Mouse (Mus musculus) heart, postnatal 10 days (tissue): ENCODE measurements at regions not wholly inside any gene's neighbourhood (a gene's known extent, or its start where the extent isn't known, plus 50 kb on each side); places are given as distances from the start of the nearest gene placed in this dataset.
"Not testable (repeated sequence)": the region's sequence is repeated elsewhere in the genome, so short reads cannot be mapped to it uniquely, and the experiment has no call there.

Source experiments
- DNase-seq, 2 experiments: peaks; one replicate each; pipeline ENCODE4 v3.0.0; 2021
- intact Hi-C: fragments of 180-260 bp; cut with DNase I; formaldehyde crosslinking; loops from one replicate; pipeline ENCODE4 v1.15.1; 2025

- intact Hi-C loops = no loop called here
- DNase-seq = no peak
Observed at GRCm38 (mm10) chr7:82047456-82047855, 55.4 kb upstream of the Bnc1 start.

- no peak for DNase-seq
- intact Hi-C loops = no loop called here
Observed at GRCm38 (mm10) chr7:82053411-82053810, 61.3 kb upstream of the Bnc1 start.

- peak; percentile 9 to 21 for DNase-seq
- intact Hi-C loops = no loop called here
Observed at GRCm38 (mm10) chr7:82056551-82057230, 64.6 kb upstream of the Bnc1 start.

- no peak for DNase-seq
- intact Hi-C loops = no loop called here
Observed at GRCm38 (mm10) chr7:82063407-82063806, 71.3 kb upstream of the Bnc1 start.

- intact Hi-C loops = no loop called here
- no peak for DNase-seq
Observed at GRCm38 (mm10) chr7:82069629-82070450, 77.7 kb upstream of the Bnc1 start.

- intact Hi-C loops = no loop called here
- no peak for DNase-seq
Observed at GRCm38 (mm10) chr7:82070946-82071727, 79.0 kb upstream of the Bnc1 start.

GRCm38 (mm10) chr7:82075359-82075758 lies 83.3 kb upstream of the Bnc1 start:
- no peak for DNase-seq
- intact Hi-C loops = no loop called here

GRCm38 (mm10) chr7:82081851-82082250 lies 89.8 kb upstream of the Bnc1 start:
- intact Hi-C loops = no loop called here
- no peak for DNase-seq

GRCm38 (mm10) chr7:82082883-82083282 lies 90.8 kb upstream of the Sh3gl3 start:
- intact Hi-C loops = no loop called here
- peak; percentile 7 to 14 for DNase-seq

GRCm38 (mm10) chr7:82084473-82084872 lies 89.2 kb upstream of the Sh3gl3 start:
- intact Hi-C loops = no loop called here
- DNase-seq = no peak

- no peak for DNase-seq
- intact Hi-C loops = no loop called here
Observed at GRCm38 (mm10) chr7:82085205-82085604, 88.4 kb upstream of the Sh3gl3 start.

- intact Hi-C loops = no loop called here
- DNase-seq = no peak
Observed at GRCm38 (mm10) chr7:82098136-82098535, 75.5 kb upstream of the Sh3gl3 start.

- DNase-seq = no peak
- intact Hi-C loops = no loop called here
Observed at GRCm38 (mm10) chr7:82101314-82101713, 72.3 kb upstream of the Sh3gl3 start.

GRCm38 (mm10) chr7:82105631-82106030 lies 68.0 kb upstream of the Sh3gl3 start:
- intact Hi-C loops = no loop called here
- DNase-seq = no peak

- DNase-seq, intact Hi-C loops: not testable (repeated sequence)
Observed at GRCm38 (mm10) chr7:82109141-82109540, 64.5 kb upstream of the Sh3gl3 start.

- intact Hi-C loops = no loop called here
- no peak for DNase-seq
Observed at GRCm38 (mm10) chr7:82109550-82109949, 64.1 kb upstream of the Sh3gl3 start.

- no peak for DNase-seq
- intact Hi-C loops = loop anchor here (10.0 kb wide), 1 partner anchor 245 kb away; no protein-coding TSS in a partner anchor
Observed at GRCm38 (mm10) chr7:82109977-82110376, 63.7 kb upstream of the Sh3gl3 start.

GRCm38 (mm10) chr7:82112046-82112445 lies 61.6 kb upstream of the Sh3gl3 start:
- intact Hi-C loops = loop anchor here (10.0 kb wide), 1 partner anchor 247 kb away; no protein-coding TSS in a partner anchor
- no peak for DNase-seq

GRCm38 (mm10) chr7:82115646-82116045 lies 58.0 kb upstream of the Sh3gl3 start:
- intact Hi-C loops = loop anchor here (5.0 to 10.0 kb wide), 2 partner anchors 251 to 328 kb away; partner anchors contain the start of gene 3110040N11Rik
- no peak for DNase-seq

GRCm38 (mm10) chr7:82119266-82119665 lies 54.4 kb upstream of the Sh3gl3 start:
- DNase-seq = peak; percentile 76 to 86
- intact Hi-C loops = loop anchor here (1.0 to 10.0 kb wide), 3 partner anchors 160 to 332 kb away; partner anchors contain the start of gene 3110040N11Rik

- intact Hi-C loops = loop anchor here (1.0 to 10.0 kb wide), 3 partner anchors 161 to 333 kb away; partner anchors contain the start of gene 3110040N11Rik
- DNase-seq = no peak
Observed at GRCm38 (mm10) chr7:82119866-82120265, 53.8 kb upstream of the Sh3gl3 start.
